Mouse (Mus musculus) layer of hippocampus, postnatal 36 days (tissue): ENCODE measurements at regions not wholly inside any gene's neighbourhood (a gene's known extent, or its start where the extent isn't known, plus 50 kb on each side); places are given as distances from the start of the nearest gene placed in this dataset.

Experiments
- DNase-seq, 2 experiments: peaks; one replicate each; pipeline ENCODE4 v3.0.0; 2022

GRCm38 (mm10) chr3:52859848-52860247 is 157.2 kb downstream of the Cog6 start:
- no peak for DNase-seq

GRCm38 (mm10) chr3:52859266-52859825 is 157.7 kb downstream of the Cog6 start:
- DNase-seq = no peak

- DNase-seq = no peak
Measured at GRCm38 (mm10) chr3:52858259-52858658, 158.8 kb downstream of the Cog6 start.

- DNase-seq = no peak
Measured at GRCm38 (mm10) chr3:52857076-52857475, 160.0 kb downstream of the Cog6 start.

- DNase-seq = no peak
Measured at GRCm38 (mm10) chr3:52854560-52854959, 162.5 kb downstream of the Cog6 start.

- no peak for DNase-seq
Measured at GRCm38 (mm10) chr3:52853126-52853525, 163.9 kb downstream of the Cog6 start.

GRCm38 (mm10) chr3:52845166-52845565 is 171.9 kb downstream of the Cog6 start:
- DNase-seq = no peak

- DNase-seq = peak; percentile 64 to 73
Measured at GRCm38 (mm10) chr3:52843998-52844397, 173.0 kb downstream of the Cog6 start.

GRCm38 (mm10) chr3:52842866-52843425 is 174.1 kb downstream of the Cog6 start:
- no peak for DNase-seq

- no peak for DNase-seq
Measured at GRCm38 (mm10) chr3:52840160-52840953, 176.7 kb downstream of the Cog6 start.

- DNase-seq = no peak
Measured at GRCm38 (mm10) chr3:52838020-52838419, 179.0 kb downstream of the Cog6 start.

- DNase-seq = no peak
Measured at GRCm38 (mm10) chr3:52837527-52837926, 179.5 kb downstream of the Cog6 start.

GRCm38 (mm10) chr3:52836780-52837179 is 180.3 kb downstream of the Cog6 start:
- no peak for DNase-seq

GRCm38 (mm10) chr3:52832421-52832820 is 184.6 kb downstream of the Cog6 start:
- DNase-seq = no peak

- no peak for DNase-seq
Measured at GRCm38 (mm10) chr3:52831986-52832385, 185.1 kb downstream of the Cog6 start.

GRCm38 (mm10) chr3:52830101-52830500 is 186.9 kb downstream of the Cog6 start:
- DNase-seq = no peak

GRCm38 (mm10) chr3:52829069-52829468 is 188.0 kb downstream of the Cog6 start:
- no peak for DNase-seq

- no peak for DNase-seq
Measured at GRCm38 (mm10) chr3:52828473-52828872, 188.6 kb downstream of the Cog6 start.

- DNase-seq = no peak
Measured at GRCm38 (mm10) chr3:52822848-52823247, 194.2 kb downstream of the Cog6 start.

- no peak for DNase-seq
Measured at GRCm38 (mm10) chr3:52821450-52821849, 195.6 kb downstream of the Cog6 start.

GRCm38 (mm10) chr3:52818401-52818800 is 198.6 kb downstream of the Cog6 start:
- no peak for DNase-seq

- no peak for DNase-seq
Measured at GRCm38 (mm10) chr3:52817416-52817815, 199.6 kb downstream of the Cog6 start.

GRCm38 (mm10) chr3:52815497-52815896 is 201.5 kb downstream of the Cog6 start:
- no peak for DNase-seq

- no peak for DNase-seq
Measured at GRCm38 (mm10) chr3:52802324-52802723, 214.7 kb downstream of the Cog6 start.
